Mouse (Mus musculus): ENCODE results near the gene Ubap1l.
A peak's percentile ranks its signal among the peaks of the same experiment; 100 is the strongest.

Gene Ubap1l

GRCm38 (mm10) chr9:65374468-65375162 is 13.8 kb downstream of the Ubap1l start:
- DNase-seq (ENCODE audit: low read depth, low spot score), result no peak

- DNase-seq (ENCODE audit: low read depth, low spot score), result no peak
Observed at GRCm38 (mm10) chr9:65375163-65375934, 14.5 kb downstream of the Ubap1l start.

GRCm38 (mm10) chr9:65381017-65381590 is 20.3 kb downstream of the Ubap1l start:
- DNase-seq (ENCODE audit: low read depth, low spot score), result no peak

- no peak for DNase-seq (ENCODE audit: low read depth, low spot score)
Observed at GRCm38 (mm10) chr9:65382031-65382750, 21.4 kb downstream of the Ubap1l start.

GRCm38 (mm10) chr9:65382751-65383097 is 21.9 kb downstream of the Ubap1l start:
- DNase-seq (ENCODE audit: low read depth, low spot score), result no peak

GRCm38 (mm10) chr9:65384276-65384675 is 23.4 kb downstream of the Ubap1l start:
- no peak for DNase-seq (ENCODE audit: low read depth, low spot score)

- no peak for DNase-seq (ENCODE audit: low read depth, low spot score)
Observed at GRCm38 (mm10) chr9:65386373-65387140, 25.7 kb downstream of the Ubap1l start.

- DNase-seq (ENCODE audit: low read depth, low spot score), result peak; percentile 16
Observed at GRCm38 (mm10) chr9:65390752-65391612, 30.1 kb downstream of the Ubap1l start.

- no peak for DNase-seq (ENCODE audit: low read depth, low spot score)
Observed at GRCm38 (mm10) chr9:65391613-65391964, 30.7 kb downstream of the Ubap1l start, which contains the start of gene Kbtbd13. Kbtbd13 (minus strand) TSS chr9:65391652.

- peak; percentile 57 for DNase-seq (ENCODE audit: low read depth, low spot score)
Observed at GRCm38 (mm10) chr9:65392638-65393364, 32.0 kb downstream of the Ubap1l start.

- DNase-seq (ENCODE audit: low read depth, low spot score), result no peak
Observed at GRCm38 (mm10) chr9:65393606-65394005, 32.8 kb downstream of the Ubap1l start.

GRCm38 (mm10) chr9:65394360-65394759 is 33.5 kb downstream of the Ubap1l start:
- DNase-seq (ENCODE audit: low read depth, low spot score), result no peak

- peak; percentile 62 for DNase-seq (ENCODE audit: low read depth, low spot score)
Observed at GRCm38 (mm10) chr9:65398279-65398678, 37.4 kb downstream of the Ubap1l start, which contains the start of gene Rasl12. Rasl12 (plus strand) TSS chr9:65398506.

GRCm38 (mm10) chr9:65399934-65400333 is 39.1 kb downstream of the Ubap1l start:
- DNase-seq (ENCODE audit: low read depth, low spot score), result no peak

GRCm38 (mm10) chr9:65404331-65405183 is 43.7 kb downstream of the Ubap1l start:
- DNase-seq (ENCODE audit: low read depth, low spot score), result no peak

- DNase-seq (ENCODE audit: low read depth, low spot score), result no peak
Observed at GRCm38 (mm10) chr9:65405184-65405449, 44.3 kb downstream of the Ubap1l start.

- DNase-seq (ENCODE audit: low read depth, low spot score), result no peak
Observed at GRCm38 (mm10) chr9:65407327-65407726, 46.5 kb downstream of the Ubap1l start.

GRCm38 (mm10) chr9:65407861-65408260 is 47.0 kb downstream of the Ubap1l start:
- DNase-seq (ENCODE audit: low read depth, low spot score), result no peak

GRCm38 (mm10) chr9:65408871-65409295 is 48.0 kb downstream of the Ubap1l start:
- DNase-seq (ENCODE audit: low read depth, low spot score), result no peak
